Mouse (Mus musculus) heart, embryonic 11.5 days (tissue): Measurements from ENCODE around the gene Strn3. TPM values are rescaled to one million over a fixed set of nuclear protein-coding genes. Genes with fewer than 3 reads are reported as not detected.
"Not testable (repeated sequence)": the region's sequence is repeated elsewhere in the genome, so short reads cannot be mapped to it uniquely, and the experiment has no call there.

Experiments
- ATAC-seq: fragments of 200-750 bp; cut with Nextera tagmentation; replicated peaks from 2 replicates; pipeline ENCODE4 v1.8.0; 2017; ENCODE audit warnings: moderate library complexity; ENCODE audit not compliant: insufficient number of reproducible peaks, low FRiP score, low TSS enrichment
- H3K27ac ChIP-seq: fragments of 300-500 bp; sonication (generic); 2 replicates; pipeline ENCODE4 v1.5.1; 2014; ENCODE audit warnings: mild to moderate bottlenecking, low read depth, low read length
- H3K27me3 ChIP-seq: fragments of 300-500 bp; sonication (generic); 2 replicates; pipeline ENCODE4 v1.6.1; 2014; ENCODE audit warnings: mild to moderate bottlenecking, low read length, mixed read lengths; ENCODE audit not compliant: control insufficient read depth, insufficient read depth
- H3K36me3 ChIP-seq: fragments of 300-500 bp; sonication (generic); 2 replicates; pipeline ENCODE4 v1.6.1; 2014; ENCODE audit warnings: mild to moderate bottlenecking, low read length, moderate library complexity, mixed read lengths; ENCODE audit not compliant: control insufficient read depth, insufficient read depth
- H3K4me1 ChIP-seq: fragments of 300-500 bp; sonication (generic); 2 replicates; pipeline ENCODE4 v1.6.1; 2014; ENCODE audit warnings: low read length; ENCODE audit not compliant: control insufficient read depth, insufficient read depth
- H3K4me2 ChIP-seq: fragments of 300-500 bp; sonication (generic); 2 replicates; pipeline ENCODE4 v1.6.1; 2014; ENCODE audit warnings: mild to moderate bottlenecking, moderate library complexity
- H3K4me3 ChIP-seq: fragments of 300-500 bp; sonication (generic); 2 replicates; pipeline ENCODE4 v1.5.1; 2014; ENCODE audit warnings: low read depth, low read length
- H3K9ac ChIP-seq: fragments of 300-500 bp; sonication (generic); 2 replicates; pipeline ENCODE4 v1.6.1; 2014; ENCODE audit warnings: mild to moderate bottlenecking, low read depth, low read length, moderate library complexity
- H3K9me3 ChIP-seq: fragments of 300-500 bp; sonication (generic); replicated peaks from 2 replicates; pipeline ENCODE4 v1.6.1; 2016; ENCODE audit warnings: low read length; ENCODE audit not compliant: control insufficient read depth
- WGBS: fragments of 180-500 bp; shearing (Covaris S2); extraction: QIAGEN DNeasy Blood & Tissue Kit; methylation state at CpG from one replicate; pipeline ENCODE4 v1.1.7; 2014; ENCODE audit not compliant: insufficient replicate concordance; 5-methylcytosine and 5-hydroxymethylcytosine counted together
- polyA plus RNA-seq: library from polyadenylated mRNA; unstranded; fragments of >200 nt; fragmentation: Nextera tagmentation; extraction: Ambion mirVana; gene quantifications from 2 replicates; pipeline ENCODE4 v1.2.1, GENCODE M21; 2014

Gene Strn3
- polyA plus RNA-seq, 1 experiment from 2014 or later = 46.1 TPM

DNA sequence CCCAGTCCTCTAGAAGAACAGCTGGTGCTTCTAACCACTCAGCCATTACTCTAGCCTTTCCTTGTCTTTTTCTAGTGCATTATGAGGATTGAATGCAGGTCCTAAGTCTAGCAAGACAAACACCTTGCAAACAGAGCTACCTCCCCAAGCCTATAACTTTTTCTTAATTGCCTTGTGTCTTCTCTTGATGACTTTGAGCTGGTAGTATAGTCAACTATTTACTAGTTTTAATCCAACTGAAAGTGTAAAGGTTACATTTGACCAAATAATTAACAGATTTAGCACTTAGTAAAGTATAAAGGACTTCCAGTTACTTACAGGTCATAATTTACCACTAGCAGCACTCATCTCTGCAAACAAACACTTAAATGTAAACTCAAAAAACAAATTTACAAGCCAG, 28.7 kb downstream of the Strn3 start:
- ATAC-seq = no peak
- Histone ChIP-seq H3K27me3 (no peaks in the 10 kb centered on the region), H3K4me1 (peaks cover 12% of the 10 kb centered on the region; the same call in 1 of the 2 replicates), H3K9ac (no peak overlapping the region), H3K9me3 (no peaks in the 10 kb centered on the region), H3K4me3 (no peak overlapping the region), H3K27ac (no peak overlapping the region), H3K4me2 (no peak overlapping the region), H3K36me3 (no peaks in the 10 kb centered on the region)

DNA sequence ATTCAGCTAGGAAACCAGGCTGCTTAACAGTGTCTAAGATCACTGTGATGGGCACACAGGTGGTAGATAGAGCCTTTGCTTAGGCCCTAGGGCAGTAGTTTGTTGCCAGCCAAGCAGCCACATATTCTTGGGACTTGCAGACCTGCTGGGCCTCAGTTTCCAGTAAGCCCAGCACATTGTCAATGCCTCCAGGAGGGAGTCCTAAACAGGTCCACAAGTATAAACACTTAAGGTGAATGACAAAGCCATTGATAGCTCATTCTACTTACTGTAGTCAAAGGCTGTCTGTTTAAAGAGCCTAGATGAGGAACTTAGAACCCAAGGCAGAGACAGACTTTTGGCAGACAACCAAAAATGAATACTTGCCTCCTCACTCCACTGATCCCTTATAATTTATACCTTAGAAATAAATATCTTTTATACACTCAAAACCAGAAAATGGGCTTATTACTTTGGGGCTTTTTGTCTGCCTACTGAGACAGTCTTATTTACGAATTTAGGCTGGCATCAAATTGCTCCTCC, 35.7 kb downstream of the Strn3 start:
- no peaks in the 10 kb centered on the region for H3K9me3 ChIP-seq

DNA sequence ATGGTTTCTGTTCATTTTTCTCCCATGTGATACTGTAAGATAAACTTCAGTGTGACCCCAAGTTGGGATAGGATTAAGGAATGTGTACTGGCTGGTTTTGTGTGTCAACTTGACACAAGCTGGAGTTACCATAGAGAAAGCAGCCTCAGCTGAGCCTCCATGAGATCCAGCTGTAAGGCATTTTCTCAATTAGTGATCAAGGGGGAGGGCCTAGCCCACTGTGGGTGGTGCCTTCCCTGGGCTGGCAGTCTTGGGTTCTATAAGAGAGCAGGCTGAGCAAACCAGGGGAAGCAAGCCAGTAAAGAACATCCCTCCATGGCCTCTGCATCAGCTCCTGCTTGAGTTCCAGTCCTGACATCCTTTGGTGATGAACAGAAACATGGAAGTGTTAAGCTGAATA, 42.3 kb downstream of the Strn3 start:
- not testable (repeated sequence) for ATAC-seq, H3K36me3 ChIP-seq, H3K4me1 ChIP-seq, H3K9ac ChIP-seq, H3K27ac ChIP-seq, H3K9me3 ChIP-seq, H3K4me3 ChIP-seq, H3K4me2 ChIP-seq, H3K27me3 ChIP-seq

More for the DNA sequence above, 35.7 kb downstream of the Strn3 start:
- H3K9ac ChIP-seq = no peak overlapping the region
- no peak overlapping the region for H3K4me3 ChIP-seq
- no peaks in the 10 kb centered on the region for H3K27me3 ChIP-seq
- ATAC-seq = no peak
- 88% methylated on average over 1 of the region's 1 CpGs for WGBS
- no peaks in the 10 kb centered on the region for H3K4me1 ChIP-seq
- peaks cover 4% of the 10 kb centered on the region for H3K36me3 ChIP-seq
- no peak overlapping the region for H3K27ac ChIP-seq
- H3K4me2 ChIP-seq = no peak overlapping the region

- Histone ChIP-seq H3K4me2 (no peak overlapping the region), H3K9ac (no peak overlapping the region), H3K27ac (peak overlapping the region; percentile 35; the same call in 1 of the 2 replicates), H3K27me3 (no peaks in the 10 kb centered on the region), H3K4me3 (no peak overlapping the region), H3K4me1 (0 out of 2 replicates have a peak, but pooled peaks cover 5% of the 10 kb centered on the region), H3K36me3 (0 out of 2 replicates have a peak, but pooled peaks cover 6% of the 10 kb centered on the region), H3K9me3 (no peaks in the 10 kb centered on the region)
- WGBS = 21% methylated on average over 6 of the region's 6 CpGs
- no peak for ATAC-seq
Observed at GRCm38 (mm10) chr12:51641871-51642270, 49.8 kb downstream of the Strn3 start.

- H3K4me2 ChIP-seq = no peak overlapping the region
- no peak overlapping the region for H3K9ac ChIP-seq
- ATAC-seq = no peak
- 0 out of 2 replicates have a peak, but pooled peaks cover under 1% of the 10 kb centered on the region for H3K36me3 ChIP-seq
- H3K4me3 ChIP-seq = no peak overlapping the region
- H3K4me1 ChIP-seq = 0 out of 2 replicates have a peak, but pooled peaks cover 8% of the 10 kb centered on the region
- no peak overlapping the region for H3K27ac ChIP-seq
- H3K9me3 ChIP-seq = no peaks in the 10 kb centered on the region
- 34% methylated on average over 2 of the region's 2 CpGs for WGBS
- H3K27me3 ChIP-seq = no peaks in the 10 kb centered on the region
Observed at GRCm38 (mm10) chr12:51636689-51637470, 54.8 kb downstream of the Strn3 start.

DNA sequence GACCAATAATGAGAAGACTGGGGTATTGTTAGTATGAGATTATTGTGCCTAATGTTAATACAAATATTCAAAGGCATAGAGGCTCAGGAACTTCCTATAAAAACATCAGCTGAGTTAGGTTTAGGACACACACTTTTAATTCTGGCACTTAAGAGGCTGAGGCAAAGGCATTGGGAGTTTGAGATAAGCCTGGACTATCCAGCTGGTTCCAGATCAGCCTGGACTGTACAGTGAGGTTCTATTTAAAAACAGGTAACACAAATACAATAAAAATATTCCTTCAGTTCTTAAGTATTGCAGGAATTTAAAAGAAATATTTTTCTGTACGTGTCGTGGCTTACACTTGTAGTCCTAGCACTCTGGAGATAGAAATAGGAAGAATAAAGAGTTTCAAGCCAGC, 55.4 kb downstream of the Strn3 start:
- Histone ChIP-seq H3K4me2 (no peak overlapping the region), H3K4me1 (0 out of 2 replicates have a peak, but pooled peaks cover 8% of the 10 kb centered on the region), H3K9ac (no peak overlapping the region), H3K36me3 (no peaks in the 10 kb centered on the region), H3K27me3 (no peaks in the 10 kb centered on the region), H3K9me3 (no peaks in the 10 kb centered on the region), H3K27ac (no peak overlapping the region), H3K4me3 (no peak overlapping the region)
- WGBS = 75% methylated on average over 2 of the region's 2 CpGs
- no peak for ATAC-seq

GRCm38 (mm10) chr12:51633481-51633880, 58.2 kb downstream of the Strn3 start:
- H3K27me3 ChIP-seq = no peaks in the 10 kb centered on the region
- H3K9me3 ChIP-seq = no peaks in the 10 kb centered on the region
- H3K4me2 ChIP-seq = no peak overlapping the region
- ATAC-seq = no peak
- H3K4me1 ChIP-seq = 0 out of 2 replicates have a peak, but pooled peaks cover 8% of the 10 kb centered on the region
- WGBS = 77% methylated on average over 4 of the region's 4 CpGs
- no peaks in the 10 kb centered on the region for H3K36me3 ChIP-seq
- no peak overlapping the region for H3K27ac ChIP-seq
- no peak overlapping the region for H3K9ac ChIP-seq
- H3K4me3 ChIP-seq = no peak overlapping the region

DNA sequence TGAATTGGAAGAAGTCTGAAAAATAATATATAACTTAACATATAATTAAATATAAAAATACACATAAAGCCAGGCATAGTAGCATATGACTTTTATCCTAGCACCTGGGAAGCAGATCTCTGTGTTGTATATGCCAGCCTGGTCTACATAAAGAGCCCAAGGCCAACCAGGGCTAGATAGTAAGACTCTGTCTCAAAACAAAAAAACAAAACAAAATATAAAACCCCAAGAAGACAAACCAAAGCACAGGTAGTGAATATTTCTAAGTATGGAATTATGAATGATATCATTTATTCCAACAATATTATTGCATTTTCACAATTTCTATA, 68.4 kb downstream of the Strn3 start:
- no peak for ATAC-seq
- H3K27ac ChIP-seq = no peak overlapping the region
- no peak overlapping the region for H3K9ac ChIP-seq
- H3K4me2 ChIP-seq = no peak overlapping the region
- no peaks in the 10 kb centered on the region for H3K27me3 ChIP-seq
- 0 out of 2 replicates have a peak, but pooled peaks cover 2% of the 10 kb centered on the region for H3K36me3 ChIP-seq
- no peaks in the 10 kb centered on the region for H3K4me1 ChIP-seq
- no peaks in the 10 kb centered on the region for H3K9me3 ChIP-seq
- no peak overlapping the region for H3K4me3 ChIP-seq
